Mouse (Mus musculus): ENCODE measurements at regions not wholly inside any gene's neighbourhood (a gene's known extent, or its start where the extent isn't known, plus 50 kb on each side); places are given as distances from the start of the nearest gene placed in this dataset.

DNA sequence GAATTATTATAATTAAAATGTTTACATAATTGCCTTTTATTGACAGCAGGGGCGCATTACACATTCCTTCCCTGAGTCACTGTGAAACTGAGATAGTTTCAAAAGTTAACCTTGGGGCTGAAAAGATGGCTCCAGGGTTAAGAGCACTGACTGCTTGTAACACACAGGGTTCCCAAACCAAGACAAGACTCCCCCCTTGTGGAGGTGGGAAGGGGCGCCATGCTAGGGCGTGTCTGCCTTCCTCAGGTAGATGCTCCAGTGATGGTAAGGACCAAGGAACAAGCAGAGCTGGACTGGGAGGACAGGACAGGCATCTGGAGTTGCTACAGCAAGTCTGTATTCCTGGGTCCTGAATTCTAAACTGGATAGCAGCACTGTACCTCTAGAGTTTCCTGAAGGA lies 351.9 kb downstream of the Tbc1d22a start:
- peak; percentile 11 for DNase-seq (ENCODE audit: low read depth, low spot score)

DNA sequence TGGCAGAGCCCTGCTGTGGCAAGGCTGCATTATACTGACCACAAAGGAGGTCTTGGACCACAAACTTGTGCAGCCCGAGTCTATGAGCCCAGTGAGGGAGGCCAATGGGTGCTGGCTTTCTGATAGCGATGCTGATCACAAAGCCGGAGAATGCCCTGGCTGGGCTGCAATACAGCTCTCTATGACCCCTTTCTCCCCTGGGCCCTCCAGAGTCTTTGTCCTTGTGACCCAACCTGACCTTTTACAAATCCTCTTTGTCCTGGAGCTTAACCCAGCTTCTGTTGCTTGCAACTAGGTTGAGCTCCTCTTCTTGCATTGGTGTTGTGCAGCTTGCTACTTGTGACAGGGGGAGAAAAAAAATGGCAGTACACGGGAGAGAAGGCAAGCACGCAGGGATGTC lies 360.1 kb downstream of the Tbc1d22a start:
- DNase-seq (ENCODE audit: low read depth, low spot score) = no peak

DNA sequence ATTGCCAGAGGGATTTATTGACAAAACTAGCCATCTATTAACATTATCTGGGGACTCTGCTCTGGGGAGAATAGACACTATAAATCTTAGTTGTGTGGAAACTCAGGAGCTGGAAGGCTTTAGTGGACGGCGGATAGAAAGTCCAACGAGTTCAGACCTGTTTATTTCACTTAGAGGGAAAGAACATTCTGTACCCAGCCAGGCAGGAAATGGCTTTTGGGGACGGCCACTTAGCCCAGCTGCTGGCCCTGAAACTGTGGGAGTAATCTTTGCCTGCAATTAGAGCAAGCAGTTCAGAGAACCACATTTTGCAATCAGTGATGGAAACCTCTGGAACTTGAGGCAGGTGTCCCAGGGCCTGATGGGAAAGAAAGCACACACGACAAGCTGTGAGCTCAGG lies 362.4 kb downstream of the Tbc1d22a start:
- DNase-seq (ENCODE audit: low read depth, low spot score) = no peak

DNA sequence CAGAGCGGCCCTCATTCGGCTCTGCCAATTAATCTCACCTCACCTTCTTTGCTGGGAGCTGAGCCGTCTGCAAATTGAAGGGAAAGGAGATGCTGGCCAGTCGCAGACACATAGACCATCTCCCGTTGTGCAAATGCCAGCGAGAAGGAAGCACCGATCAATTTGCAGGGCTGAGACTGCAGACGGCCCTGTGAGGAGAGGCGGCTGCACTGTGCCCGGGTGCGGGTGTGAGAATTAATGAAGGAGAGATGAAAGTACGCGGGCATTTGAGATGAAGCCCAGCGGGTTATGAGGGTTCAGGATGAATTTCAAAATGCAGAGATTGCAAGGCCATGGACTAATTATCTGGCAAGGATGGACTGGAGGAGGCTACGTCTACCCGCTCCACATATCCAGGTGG lies 364.4 kb downstream of the Tbc1d22a start:
- DNase-seq (ENCODE audit: low read depth, low spot score) = no peak

DNA sequence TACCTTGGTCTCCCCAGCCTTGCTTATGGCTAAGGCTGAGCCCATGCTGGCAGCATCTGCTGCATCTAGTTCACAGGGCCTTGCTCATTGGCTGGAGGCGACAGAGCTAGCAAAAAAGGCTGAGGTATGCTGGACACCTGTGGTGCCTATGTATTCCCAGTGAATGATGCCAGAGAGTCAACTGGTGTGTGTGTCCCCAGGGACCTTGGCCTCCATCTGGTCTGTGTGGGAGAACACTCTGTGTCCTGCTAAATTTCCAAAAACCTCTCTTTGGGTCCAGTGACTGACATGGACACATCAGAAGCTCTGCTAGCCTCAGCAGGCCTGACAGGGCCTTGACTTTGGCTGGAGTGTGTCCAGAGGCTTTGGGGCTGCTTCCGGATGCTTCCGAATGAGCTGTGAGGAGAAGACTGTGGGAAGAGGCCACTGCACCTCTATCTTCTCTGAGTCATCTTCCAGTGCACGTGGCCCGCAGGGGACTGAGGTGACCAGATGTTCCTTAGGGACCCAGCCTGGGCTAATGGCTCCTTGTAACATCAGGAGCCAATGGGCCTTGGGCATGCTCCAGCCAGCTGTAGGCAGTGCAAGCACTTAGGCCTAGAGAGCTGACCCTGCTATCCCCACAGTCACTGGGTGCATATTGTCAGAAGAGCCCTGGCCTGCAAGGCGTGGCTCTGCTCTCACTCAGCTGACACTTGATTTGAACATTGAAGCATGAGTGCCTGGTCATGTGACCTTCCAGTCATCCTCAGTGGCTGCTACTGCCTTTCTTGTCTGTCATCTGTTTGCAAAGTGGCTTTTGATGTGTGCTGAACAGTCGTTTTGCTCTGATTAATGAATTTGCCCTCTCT lies 368.2 kb downstream of the Tbc1d22a start:
- DNase-seq (ENCODE audit: low read depth, low spot score) = no peak

DNA sequence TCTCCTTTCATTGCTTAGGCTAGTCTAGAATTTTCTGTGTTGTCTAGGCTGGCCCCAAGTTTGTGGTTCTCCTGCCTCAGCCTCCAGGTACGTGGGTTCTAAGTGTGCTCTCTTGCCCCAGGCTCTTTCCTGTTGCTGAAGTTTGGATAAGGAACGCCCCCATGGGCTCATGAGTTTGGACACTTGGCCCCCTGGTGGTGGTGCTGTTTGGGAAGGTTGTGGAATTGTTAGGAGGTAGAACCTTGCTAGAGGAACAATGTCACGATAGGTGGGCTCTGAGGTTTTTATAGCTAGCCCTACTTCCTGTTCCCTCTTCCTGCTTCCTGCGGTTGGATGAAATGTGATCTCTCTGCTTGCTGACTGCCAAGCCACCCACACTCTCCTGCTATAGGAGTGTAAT lies 371.5 kb downstream of the Tbc1d22a start:
- no peak for DNase-seq (ENCODE audit: low read depth, low spot score)

DNA sequence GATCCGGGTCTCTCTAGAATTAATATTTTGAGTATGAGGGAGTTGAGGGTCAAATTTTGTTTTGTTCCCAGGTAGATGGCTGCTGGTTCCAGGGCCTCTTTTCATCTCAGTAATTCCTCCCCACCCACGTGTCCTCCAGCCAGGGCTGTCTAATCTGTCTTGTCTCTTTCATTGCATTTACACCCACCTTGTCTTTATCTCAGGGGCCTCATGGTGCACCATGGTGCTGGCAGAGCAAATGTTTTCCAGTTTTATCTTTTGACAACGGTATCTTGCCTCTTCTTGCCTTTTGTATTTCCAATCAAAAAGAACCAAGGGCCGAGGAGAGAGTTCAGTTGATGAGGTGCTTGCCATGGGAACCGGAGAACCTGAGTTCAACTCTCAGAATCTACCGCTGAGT lies 372.9 kb downstream of the Tbc1d22a start:
- DNase-seq (ENCODE audit: low read depth, low spot score) = no peak

DNA sequence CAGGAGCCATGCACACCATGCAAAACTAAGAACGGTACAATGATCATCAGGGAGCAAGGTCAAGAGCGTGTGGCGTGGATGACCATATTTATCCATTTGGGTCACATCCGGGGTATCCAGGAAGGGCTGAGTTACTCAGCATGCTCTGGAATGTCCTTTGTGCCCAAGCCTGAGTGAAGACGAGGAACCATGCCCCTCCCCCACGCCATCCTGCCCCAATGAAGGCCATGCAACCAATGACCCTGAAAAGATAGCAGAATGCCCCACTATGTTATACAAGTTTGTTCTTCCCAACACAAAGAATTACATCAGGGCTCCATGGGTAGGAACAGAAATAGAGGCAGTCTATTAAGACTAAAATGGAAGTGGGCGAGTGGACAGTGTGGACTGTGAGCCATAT lies 375.8 kb downstream of the Tbc1d22a start:
- no peak for DNase-seq (ENCODE audit: low read depth, low spot score)

DNA sequence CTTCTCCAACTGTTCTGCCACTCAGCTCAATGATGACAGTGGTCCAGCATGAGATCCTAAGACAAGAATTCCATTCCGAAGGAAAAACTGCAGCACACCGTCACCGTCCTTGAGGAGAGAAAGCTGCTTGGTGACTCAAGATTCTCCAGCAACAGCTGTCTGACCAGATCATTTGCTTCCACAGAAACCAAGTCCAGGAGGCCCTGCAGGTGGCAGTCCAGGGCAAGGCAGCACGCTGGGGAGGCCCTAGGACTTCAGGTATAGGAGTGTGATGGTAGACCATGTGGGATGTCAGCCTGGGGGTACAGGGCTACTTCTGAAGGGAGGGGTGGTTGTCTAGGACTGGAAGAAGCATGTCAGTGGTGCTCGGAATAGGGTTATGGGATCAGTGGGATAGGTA lies 376.6 kb downstream of the Tbc1d22a start:
- no peak for DNase-seq (ENCODE audit: low read depth, low spot score)

DNA sequence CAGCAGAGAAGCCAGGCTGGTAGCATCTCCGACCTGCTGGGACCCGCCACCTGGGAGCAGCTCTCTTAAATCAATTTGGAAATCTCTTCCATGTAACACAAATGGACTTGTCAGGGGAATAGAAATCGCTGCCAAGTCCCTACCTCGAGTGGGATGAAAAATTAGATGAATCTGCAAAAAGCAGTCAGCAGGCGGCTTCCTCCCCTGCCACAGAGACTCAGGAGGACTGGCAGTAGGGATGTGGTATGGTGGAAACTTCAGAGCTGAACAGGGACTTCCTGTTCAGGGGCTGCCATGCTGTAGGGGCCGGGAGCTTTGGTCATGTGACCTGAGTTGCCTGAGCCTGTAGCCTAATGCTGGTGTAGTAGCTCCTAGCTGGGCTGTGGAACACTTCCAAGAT lies 379.1 kb downstream of the Tbc1d22a start:
- no peak for DNase-seq (ENCODE audit: low read depth, low spot score)

DNA sequence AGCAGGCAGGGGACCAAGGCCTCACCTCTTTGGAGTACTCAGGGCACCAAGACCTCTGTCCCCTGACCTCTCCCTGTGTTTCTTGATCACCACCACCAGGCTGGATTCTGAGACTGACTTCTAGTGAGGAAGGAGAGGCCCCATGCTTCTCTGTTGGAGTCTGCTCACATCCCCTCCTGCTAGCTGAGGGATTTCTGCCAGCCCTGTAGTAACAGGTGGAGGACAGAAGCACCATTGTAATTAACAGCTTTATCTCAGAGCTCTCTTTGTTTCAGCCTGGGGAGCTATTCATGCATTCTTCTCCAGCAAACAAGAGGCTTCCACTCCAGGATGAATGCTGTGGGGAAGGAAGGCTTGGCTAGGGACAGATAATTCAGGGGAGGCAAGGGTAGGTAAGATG lies 392.2 kb downstream of the Tbc1d22a start:
- no peak for DNase-seq (ENCODE audit: low read depth, low spot score)

DNA sequence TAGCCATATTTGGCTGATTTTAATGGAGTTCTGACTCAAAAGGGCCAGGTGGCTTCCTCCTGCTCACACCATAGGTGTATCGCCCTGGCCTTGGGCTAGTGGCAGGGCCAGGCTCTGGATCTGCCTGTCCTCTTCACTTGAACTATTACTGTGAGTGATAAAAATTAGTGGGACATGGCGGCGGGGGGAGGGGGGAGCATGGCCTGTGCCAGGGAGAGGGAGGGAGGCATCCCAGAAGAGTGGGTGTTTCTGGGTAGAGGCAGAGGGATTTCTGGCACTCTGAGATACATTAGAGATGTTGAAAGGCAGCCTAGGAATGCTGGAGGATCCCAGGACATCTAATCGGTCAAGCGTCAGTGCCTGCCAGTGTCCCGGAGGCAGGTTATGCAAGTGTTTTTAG lies 395.4 kb downstream of the Tbc1d22a start:
- DNase-seq (ENCODE audit: low read depth, low spot score) = no peak

DNA sequence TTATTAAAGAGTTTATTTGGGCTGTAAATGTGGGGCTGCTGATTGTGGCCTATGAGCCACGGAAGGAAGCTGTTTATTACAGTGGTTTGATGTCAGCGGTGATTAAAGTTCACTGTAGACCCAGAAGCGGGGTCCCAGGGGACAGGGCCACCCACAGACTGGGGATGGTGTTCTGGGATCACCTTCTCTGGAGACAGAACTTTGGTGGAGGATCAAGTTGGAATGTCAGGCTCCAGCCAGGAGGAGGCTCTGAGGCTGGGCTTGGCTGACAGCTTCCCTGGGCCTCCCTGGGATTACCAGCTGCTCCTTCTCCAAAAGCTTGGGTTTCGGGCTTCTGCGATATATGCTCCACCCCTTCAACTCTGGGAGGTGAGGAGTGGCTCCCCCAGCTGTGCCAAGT lies 417.1 kb downstream of the Tbc1d22a start:
- no peak for DNase-seq (ENCODE audit: low read depth, low spot score)

DNA sequence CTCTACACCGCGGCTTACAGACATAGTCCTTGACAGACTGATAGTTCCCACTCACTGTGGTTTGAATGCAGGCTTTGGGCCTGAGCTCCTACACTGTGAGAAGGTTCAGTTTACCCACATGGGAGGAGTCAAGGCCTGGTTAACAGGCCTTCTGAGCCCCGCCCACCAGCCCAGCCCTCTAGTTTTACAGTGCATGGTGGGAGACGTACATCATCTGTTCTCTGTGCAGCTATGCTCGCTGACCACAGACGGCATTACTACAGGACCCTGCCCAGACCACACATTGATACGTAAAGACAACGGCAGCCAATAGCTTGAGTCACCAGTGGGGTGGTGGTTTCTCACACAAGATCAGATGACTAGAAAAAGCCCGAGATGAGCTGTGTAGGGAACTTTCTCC lies 431.0 kb downstream of the Tbc1d22a start:
- DNase-seq (ENCODE audit: low read depth, low spot score) = no peak

DNA sequence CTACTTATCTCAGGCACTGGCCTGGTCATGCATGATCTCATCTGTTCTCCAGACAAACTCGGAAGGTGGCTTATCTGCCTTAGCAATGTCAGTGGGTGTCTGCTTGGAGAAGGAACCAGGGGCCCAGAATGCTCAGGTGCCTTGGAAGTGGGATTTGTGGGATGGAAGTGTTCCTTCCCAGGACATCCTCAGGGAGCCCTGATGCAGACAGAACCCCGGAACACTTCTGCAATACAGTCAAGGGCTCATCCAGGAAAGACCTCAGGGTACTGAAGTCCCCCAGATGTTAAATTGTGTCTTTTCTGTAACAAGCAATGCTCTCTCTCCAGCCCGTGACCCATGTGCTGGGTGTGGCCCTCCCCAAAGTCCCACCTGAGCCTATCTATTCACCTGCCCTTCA lies 433.9 kb downstream of the Tbc1d22a start:
- DNase-seq (ENCODE audit: low read depth, low spot score) = no peak

DNA sequence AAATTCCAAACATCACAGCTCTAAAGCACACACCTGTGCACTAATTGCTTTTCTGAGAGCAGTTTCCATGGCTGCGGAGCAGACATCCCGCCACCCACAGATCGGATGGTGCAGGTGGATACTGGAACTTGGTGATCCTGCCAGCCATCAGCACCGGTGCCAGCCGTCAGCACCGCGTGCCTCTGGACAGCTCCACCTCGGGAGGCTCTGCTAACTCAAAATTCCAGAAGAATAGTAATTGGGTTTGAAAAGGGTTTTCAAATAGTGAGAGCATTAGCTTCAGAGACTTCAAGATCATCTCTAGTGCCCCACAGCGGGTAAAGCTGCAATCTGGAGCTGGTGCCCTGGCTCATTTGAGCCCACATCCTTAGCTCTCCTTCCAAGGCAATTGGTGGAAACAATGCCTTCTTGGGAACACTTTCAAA lies 458.8 kb downstream of the Tbc1d22a start:
- no peak for DNase-seq (ENCODE audit: low read depth, low spot score)

DNA sequence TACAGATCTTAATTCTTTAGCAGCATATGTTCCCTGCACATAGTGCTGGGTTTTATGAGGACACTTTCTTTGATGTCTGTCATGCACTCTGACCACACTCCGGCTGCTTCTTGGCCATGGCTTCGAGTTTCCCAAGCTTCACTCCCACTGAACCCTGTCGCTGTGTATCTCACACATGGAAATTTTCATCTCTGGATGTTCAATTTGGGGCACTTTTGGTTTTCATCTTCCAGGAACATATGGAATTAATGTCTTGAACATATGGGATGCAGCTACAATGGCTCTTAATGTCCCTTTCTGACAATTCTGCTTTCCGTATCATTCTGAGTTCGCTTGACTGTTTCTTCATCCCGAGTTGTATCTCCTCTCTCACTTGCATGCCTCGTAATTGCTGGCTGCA lies 462.8 kb downstream of the Tbc1d22a start:
- DNase-seq (ENCODE audit: low read depth, low spot score) = no peak

DNA sequence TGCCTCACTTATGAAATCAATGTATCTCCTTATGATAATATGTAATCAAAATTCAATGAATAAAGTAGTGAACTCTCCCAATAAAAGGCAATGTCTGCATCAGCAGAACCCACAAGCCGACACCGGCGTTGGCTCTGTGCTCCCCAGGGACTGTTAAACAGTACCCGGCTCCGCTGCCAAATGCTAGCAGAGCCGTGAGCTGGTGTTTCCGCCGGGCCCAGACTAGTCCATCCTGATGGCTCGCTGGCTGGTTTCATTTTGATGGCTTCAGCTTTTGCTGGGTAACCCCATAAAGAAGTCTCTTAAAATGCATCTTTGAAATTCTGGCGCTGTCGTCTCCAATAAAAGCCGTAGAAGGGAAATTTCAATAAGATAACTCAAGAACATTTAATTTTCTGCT lies 468.8 kb downstream of the Tbc1d22a start:
- DNase-seq (ENCODE audit: low read depth, low spot score) = no peak

DNA sequence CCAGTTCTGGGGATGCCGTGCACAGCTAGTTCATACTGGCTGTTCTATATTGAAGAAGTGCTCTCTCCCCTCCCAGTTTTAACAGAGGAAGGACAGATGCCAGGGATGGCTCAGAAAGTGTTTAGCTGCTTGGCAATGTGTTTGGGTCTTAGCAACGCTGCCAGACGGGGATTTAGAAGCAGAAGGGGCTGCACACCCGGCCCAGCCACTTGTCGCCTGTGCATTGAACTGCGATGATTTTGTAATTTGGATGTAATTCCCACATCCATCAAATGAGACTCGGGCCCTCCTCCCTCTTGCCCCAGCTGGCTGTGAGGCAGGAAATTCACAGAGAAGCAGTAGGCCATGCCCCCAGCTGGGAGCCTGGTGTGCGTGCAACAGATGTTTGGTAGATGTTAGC lies 475.4 kb downstream of the Tbc1d22a start:
- DNase-seq (ENCODE audit: low read depth, low spot score) = no peak

DNA sequence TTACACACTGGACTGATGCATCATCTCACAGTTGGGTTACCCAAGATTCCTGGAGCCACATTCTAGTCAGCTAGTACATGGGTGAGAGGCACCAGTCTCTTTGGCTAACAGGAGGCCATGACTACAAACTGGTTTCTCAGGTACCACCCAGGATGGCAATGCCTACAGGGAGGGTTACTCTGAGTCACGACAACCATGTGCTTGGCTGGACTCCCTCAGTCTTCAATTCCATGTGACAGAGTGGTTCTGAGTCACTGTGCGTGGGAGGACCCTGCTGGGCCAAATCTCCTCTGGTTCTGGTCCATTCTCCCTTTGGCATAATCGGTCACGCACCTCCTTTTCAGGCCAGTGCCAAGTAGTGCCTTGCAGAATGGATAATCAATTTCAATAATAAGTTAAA lies 482.5 kb downstream of the Tbc1d22a start:
- no peak for DNase-seq (ENCODE audit: low read depth, low spot score)

DNA sequence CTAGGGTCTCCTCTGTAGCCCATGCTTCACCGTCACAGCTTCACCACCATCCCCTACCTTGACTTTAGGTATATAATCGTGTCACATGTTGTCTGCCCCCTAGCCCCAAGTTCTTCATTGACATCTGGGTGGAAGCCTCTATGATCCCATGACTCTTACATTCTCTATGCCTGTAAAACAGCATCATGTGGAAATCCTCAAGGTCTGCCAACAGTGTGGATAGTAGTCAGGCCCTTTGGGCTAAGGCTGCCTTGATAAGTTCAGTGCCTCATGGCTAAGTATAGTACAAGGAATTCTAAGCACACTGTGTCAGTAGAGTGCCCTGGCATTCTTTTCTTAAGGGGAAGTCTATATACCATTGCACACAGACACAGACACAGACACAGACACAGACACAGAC lies 496.2 kb downstream of the Tbc1d22a start:
- no peak for DNase-seq (ENCODE audit: low read depth, low spot score)

DNA sequence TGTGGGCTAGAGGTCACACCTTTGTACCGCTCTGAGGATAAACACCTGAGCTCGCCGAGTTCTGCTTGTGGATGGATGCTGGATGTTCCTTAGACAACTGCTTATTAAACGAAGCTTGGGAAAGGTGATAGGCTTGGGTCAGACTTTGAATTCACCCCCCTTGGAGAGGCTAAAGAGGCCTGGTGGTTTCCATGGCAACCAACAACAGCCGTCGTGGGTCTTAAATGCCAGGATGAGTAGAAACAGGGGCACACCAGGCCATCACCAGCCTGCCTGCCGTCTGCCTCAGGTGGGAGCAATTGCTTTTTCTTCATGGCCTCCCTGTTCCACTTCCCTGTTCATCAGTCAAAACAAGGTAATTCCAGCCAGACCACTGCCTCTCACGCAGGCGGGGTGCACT lies 504.1 kb downstream of the Tbc1d22a start:
- DNase-seq (ENCODE audit: low read depth, low spot score) = no peak

DNA sequence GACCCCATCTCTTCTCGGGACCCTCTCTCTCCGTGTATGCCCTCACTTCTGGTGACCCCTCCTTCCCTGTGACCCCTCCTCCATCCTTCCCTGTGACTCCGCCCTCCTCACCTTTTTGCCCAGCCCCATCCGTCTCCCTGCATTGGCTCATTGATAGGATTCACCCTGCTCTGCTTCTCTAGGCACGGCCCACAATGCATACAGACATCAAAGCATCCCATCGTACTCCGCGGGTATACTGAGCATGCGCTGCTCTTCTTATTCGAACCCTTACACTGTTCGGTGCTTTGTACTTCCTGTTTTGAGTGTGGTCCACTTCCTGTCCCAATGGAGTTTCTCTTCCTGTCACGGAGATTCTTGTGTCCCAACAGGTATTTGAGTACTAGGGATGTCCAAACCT lies 504.8 kb downstream of the Tbc1d22a start:
- DNase-seq (ENCODE audit: low read depth, low spot score) = no peak

DNA sequence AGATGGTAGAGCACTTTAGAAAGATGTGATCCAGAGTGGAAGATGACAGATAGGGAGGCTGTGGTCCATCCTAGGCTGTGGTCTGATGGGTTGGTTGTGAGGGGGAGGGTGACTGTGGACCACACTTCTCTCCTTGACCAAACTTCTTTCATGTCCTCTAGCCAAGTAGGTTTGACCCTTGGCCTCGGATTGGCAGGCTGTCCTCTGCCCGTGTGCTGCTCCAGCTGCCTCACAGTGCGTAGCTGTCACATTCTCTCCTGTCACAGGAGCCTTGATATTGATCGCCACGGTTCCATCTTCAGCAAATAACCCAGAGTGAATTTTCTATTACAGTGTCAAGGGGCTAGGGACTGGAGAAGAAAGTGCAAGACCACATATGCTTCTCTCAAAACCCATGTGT lies 506.9 kb downstream of the Tbc1d22a start:
- DNase-seq (ENCODE audit: low read depth, low spot score) = no peak

Data from CD4-positive, CD25-positive, alpha-beta regulatory T cell, adult 2 months (primary cell).